Mouse (Mus musculus): Measurements from ENCODE around the gene 1700029H14Rik. TPM values are rescaled to one million over a fixed set of nuclear protein-coding genes. Genes with fewer than 3 reads are reported as not detected.

Gene 1700029H14Rik
- polyA plus RNA-seq, 1 experiment from 2014 or later = not detected

- WGBS = 62% methylated on average over 6 of the region's 6 CpGs
- Histone ChIP-seq H3K4me2 (ENCODE audit: low read depth, low read length) (no peak overlapping the region), H3K4me3 (ENCODE audit: low read depth, low read length) (no peak overlapping the region), H3K9me3 (ENCODE audit: control insufficient read depth, low read length) (0 out of 2 replicates have a peak, but pooled peaks cover 11% of the 10 kb centered on the region), H3K27ac (replicated peaks; ENCODE audit: low read depth, low read length) (no peak overlapping the region), H3K9ac (ENCODE audit: low read depth, low read length) (no peak overlapping the region), H3K36me3 (ENCODE audit: control insufficient read depth, insufficient read depth, low read length) (no peaks in the 10 kb centered on the region), H3K4me1 (ENCODE audit: control insufficient read depth, insufficient read depth, low read length) (no peaks in the 10 kb centered on the region), H3K27me3 (replicated peaks; ENCODE audit: control insufficient read depth, insufficient read depth, low read length) (no peaks in the 10 kb centered on the region)
- ATAC-seq (ENCODE audit: low read depth) (peak; percentile 55; the same call in 1 of the 2 replicates), DNase-seq (ENCODE audit: low spot score) (peak; percentile 55)
Measured at GRCm38 (mm10) chr8:13538821-13539220, 23.4 kb downstream of the 1700029H14Rik start.

GRCm38 (mm10) chr8:13537102-13537501 is 25.2 kb downstream of the 1700029H14Rik start:
- no peak overlapping the region for H3K27ac ChIP-seq (replicated peaks; ENCODE audit: low read depth, low read length)
- H3K36me3 ChIP-seq (ENCODE audit: control insufficient read depth, insufficient read depth, low read length) = no peaks in the 10 kb centered on the region
- H3K4me2 ChIP-seq (ENCODE audit: low read depth, low read length) = no peak overlapping the region
- ATAC-seq (ENCODE audit: low read depth) = no peak
- H3K9ac ChIP-seq (ENCODE audit: low read depth, low read length) = no peak overlapping the region
- WGBS = 55% methylated on average over 2 of the region's 2 CpGs
- H3K4me3 ChIP-seq (ENCODE audit: low read depth, low read length) = no peak overlapping the region
- DNase-seq (ENCODE audit: low spot score) = no peak
- H3K9me3 ChIP-seq (ENCODE audit: control insufficient read depth, low read length) = 0 out of 2 replicates have a peak, but pooled peaks cover 11% of the 10 kb centered on the region
- H3K27me3 ChIP-seq (replicated peaks; ENCODE audit: control insufficient read depth, insufficient read depth, low read length) = no peaks in the 10 kb centered on the region
- no peaks in the 10 kb centered on the region for H3K4me1 ChIP-seq (ENCODE audit: control insufficient read depth, insufficient read depth, low read length)

DNA sequence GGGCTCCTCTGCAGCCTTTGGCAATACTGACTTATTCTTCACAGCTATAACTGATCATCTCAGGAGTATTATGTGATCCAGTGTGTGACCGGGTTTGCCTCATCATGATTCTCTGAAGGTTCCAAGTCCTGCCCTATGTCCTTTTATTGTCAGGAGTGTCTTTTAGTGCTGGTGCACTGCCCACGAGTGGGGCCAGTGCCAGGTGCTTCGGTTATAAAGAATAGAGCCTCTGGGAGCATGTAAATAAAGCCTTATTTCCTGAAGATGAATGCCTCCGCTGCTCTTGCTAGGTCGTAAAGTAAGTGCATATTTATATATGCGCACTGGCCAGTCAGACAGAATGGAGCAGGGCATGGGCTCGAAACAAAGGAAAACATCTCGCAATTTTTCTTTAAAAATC is 29.1 kb downstream of the 1700029H14Rik start:
- Histone ChIP-seq H3K4me2 (ENCODE audit: low read depth, low read length) (no peak overlapping the region), H3K9ac (ENCODE audit: low read depth, low read length) (no peak overlapping the region), H3K4me3 (ENCODE audit: low read depth, low read length) (no peak overlapping the region), H3K9me3 (ENCODE audit: control insufficient read depth, low read length) (0 out of 2 replicates have a peak, but pooled peaks cover 11% of the 10 kb centered on the region), H3K4me1 (ENCODE audit: control insufficient read depth, insufficient read depth, low read length) (peaks cover 30% of the 10 kb centered on the region), H3K27me3 (replicated peaks; ENCODE audit: control insufficient read depth, insufficient read depth, low read length) (no peaks in the 10 kb centered on the region), H3K36me3 (ENCODE audit: control insufficient read depth, insufficient read depth, low read length) (no peaks in the 10 kb centered on the region), H3K27ac (replicated peaks; ENCODE audit: low read depth, low read length) (no peak overlapping the region)
- DNase-seq (ENCODE audit: low spot score) = no peak
- no peak for ATAC-seq (ENCODE audit: low read depth)
- 83% methylated on average over 8 of the region's 8 CpGs for WGBS

DNA sequence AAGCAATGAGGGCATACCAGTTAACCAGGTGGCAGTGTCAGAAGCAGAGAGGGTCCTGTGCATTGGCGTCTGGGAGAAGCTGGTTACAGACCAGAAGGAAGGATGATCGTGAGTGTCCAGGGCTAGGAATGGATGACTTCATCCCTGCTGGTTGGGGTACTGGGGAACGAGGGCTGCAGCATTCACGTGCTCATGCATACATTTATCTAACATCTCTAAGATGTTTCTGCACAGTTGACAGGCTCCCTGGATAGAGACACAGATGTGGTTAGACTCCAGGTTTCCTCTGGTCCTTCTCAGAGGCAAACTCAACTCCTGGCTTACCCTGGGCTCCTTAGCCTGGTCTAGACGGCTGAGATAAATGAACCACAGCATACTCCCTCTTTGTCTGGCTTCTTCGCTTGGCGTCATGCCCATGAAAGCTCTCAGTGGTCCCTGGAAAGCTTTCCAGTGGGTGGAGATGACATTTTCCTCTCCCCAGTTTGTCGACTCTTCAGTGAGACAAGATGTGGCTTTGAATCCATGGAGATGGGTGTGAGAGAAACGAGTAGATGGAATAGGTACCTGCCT is 30.6 kb downstream of the 1700029H14Rik start:
- no peak for ATAC-seq (ENCODE audit: low read depth)
- no peak overlapping the region for H3K4me3 ChIP-seq (ENCODE audit: low read depth, low read length)
- no peaks in the 10 kb centered on the region for H3K27me3 ChIP-seq (replicated peaks; ENCODE audit: control insufficient read depth, insufficient read depth, low read length)
- whole genome bisulfite sequencing = 60% methylated on average over 9 of the region's 9 CpGs
- H3K9me3 ChIP-seq (ENCODE audit: control insufficient read depth, low read length) = peaks cover 10% of the 10 kb centered on the region; the same call in 1 of the 2 replicates
- no peak overlapping the region for H3K9ac ChIP-seq (ENCODE audit: low read depth, low read length)
- H3K27ac ChIP-seq (replicated peaks; ENCODE audit: low read depth, low read length) = no peak overlapping the region
- no peak for DNase-seq (ENCODE audit: low spot score)
- H3K4me2 ChIP-seq (ENCODE audit: low read depth, low read length) = no peak overlapping the region
- no peaks in the 10 kb centered on the region for H3K36me3 ChIP-seq (ENCODE audit: control insufficient read depth, insufficient read depth, low read length)
- H3K4me1 ChIP-seq (ENCODE audit: control insufficient read depth, insufficient read depth, low read length) = peaks cover 30% of the 10 kb centered on the region

- Histone ChIP-seq H3K9ac (ENCODE audit: low read depth, low read length) (no peak overlapping the region), H3K4me3 (ENCODE audit: low read depth, low read length) (no peak overlapping the region), H3K36me3 (ENCODE audit: control insufficient read depth, insufficient read depth, low read length) (no peaks in the 10 kb centered on the region), H3K4me2 (ENCODE audit: low read depth, low read length) (no peak overlapping the region), H3K27me3 (replicated peaks; ENCODE audit: control insufficient read depth, insufficient read depth, low read length) (no peaks in the 10 kb centered on the region), H3K4me1 (ENCODE audit: control insufficient read depth, insufficient read depth, low read length) (peaks cover 30% of the 10 kb centered on the region), H3K9me3 (ENCODE audit: control insufficient read depth, low read length) (peaks cover 6% of the 10 kb centered on the region; the same call in 1 of the 2 replicates), H3K27ac (replicated peaks; ENCODE audit: low read depth, low read length) (no peak overlapping the region)
- ATAC-seq (ENCODE audit: low read depth) (peak; percentile 79), DNase-seq (ENCODE audit: low spot score) (peak; percentile 88)
- 58% methylated on average over 5 of the region's 5 CpGs for WGBS
Measured at GRCm38 (mm10) chr8:13530941-13531340, 31.3 kb downstream of the 1700029H14Rik start.

DNA sequence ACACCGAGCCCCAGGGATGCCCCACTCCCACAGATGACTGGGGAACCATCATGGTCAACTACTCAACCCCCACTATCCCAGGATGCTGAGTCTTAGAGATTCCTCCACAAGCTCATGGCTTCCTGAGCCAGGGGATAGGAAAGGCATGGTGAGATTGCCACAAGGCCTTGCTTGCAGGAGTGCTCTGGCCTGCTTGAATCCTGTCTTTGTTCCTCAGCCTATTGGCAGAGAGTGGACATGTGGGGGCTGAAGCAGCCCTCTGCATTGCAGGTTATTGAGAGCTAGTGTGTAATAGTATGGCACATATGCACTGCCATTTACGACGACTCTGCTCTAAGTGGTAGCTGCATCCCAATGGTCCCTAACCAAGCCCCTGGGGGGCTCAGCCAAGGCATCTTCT is 31.9 kb downstream of the 1700029H14Rik start:
- Histone ChIP-seq H3K4me1 (ENCODE audit: control insufficient read depth, insufficient read depth, low read length) (peaks cover 30% of the 10 kb centered on the region), H3K4me2 (ENCODE audit: low read depth, low read length) (no peak overlapping the region), H3K27ac (replicated peaks; ENCODE audit: low read depth, low read length) (peak overlapping the region; percentile 46; the same call in 1 of the 2 replicates), H3K27me3 (replicated peaks; ENCODE audit: control insufficient read depth, insufficient read depth, low read length) (no peaks in the 10 kb centered on the region), H3K9me3 (ENCODE audit: control insufficient read depth, low read length) (peaks cover 6% of the 10 kb centered on the region; the same call in 1 of the 2 replicates), H3K4me3 (ENCODE audit: low read depth, low read length) (no peak overlapping the region), H3K9ac (ENCODE audit: low read depth, low read length) (no peak overlapping the region), H3K36me3 (ENCODE audit: control insufficient read depth, insufficient read depth, low read length) (no peaks in the 10 kb centered on the region)
- ATAC-seq (ENCODE audit: low read depth) (peak; percentile 7; the same call in 1 of the 2 replicates), DNase-seq (ENCODE audit: low spot score) (no peak)
- WGBS = 70% methylated on average over 3 of the region's 3 CpGs

DNA sequence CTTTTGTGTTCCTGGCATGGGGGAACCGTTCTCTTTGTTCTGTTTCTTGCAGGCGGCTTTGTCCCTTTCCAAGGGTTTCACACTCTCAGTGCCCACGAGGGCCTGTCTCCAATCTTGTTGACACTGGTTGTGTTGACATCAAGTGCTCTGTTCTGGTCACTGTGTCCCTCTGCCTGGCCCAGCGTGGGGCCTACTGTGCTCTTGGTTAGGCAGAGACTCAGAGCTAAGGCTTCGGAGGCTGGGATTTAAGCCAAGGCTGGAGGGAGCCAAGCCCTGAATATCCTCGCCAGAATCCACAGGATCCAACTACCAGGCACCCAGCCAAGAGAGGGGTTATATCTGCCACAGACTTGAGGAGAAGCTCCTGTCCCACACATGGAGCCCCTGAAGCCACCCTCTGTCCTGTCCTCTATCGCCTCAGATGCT is 32.4 kb downstream of the 1700029H14Rik start:
- ATAC-seq (ENCODE audit: low read depth) = peak; percentile 48
- 57% methylated on average over 7 of the region's 7 CpGs for WGBS
- H3K4me3 ChIP-seq (ENCODE audit: low read depth, low read length) = no peak overlapping the region
- no peak overlapping the region for H3K9ac ChIP-seq (ENCODE audit: low read depth, low read length)
- H3K36me3 ChIP-seq (ENCODE audit: control insufficient read depth, insufficient read depth, low read length) = no peaks in the 10 kb centered on the region
- no peaks in the 10 kb centered on the region for H3K27me3 ChIP-seq (replicated peaks; ENCODE audit: control insufficient read depth, insufficient read depth, low read length)
- peaks cover 30% of the 10 kb centered on the region for H3K4me1 ChIP-seq (ENCODE audit: control insufficient read depth, insufficient read depth, low read length)
- H3K27ac ChIP-seq (replicated peaks; ENCODE audit: low read depth, low read length) = 0 out of 2 replicates have a peak overlapping the region, but pooled peaks have one; percentile 46
- peak; percentile 88 for DNase-seq (ENCODE audit: low spot score)
- H3K9me3 ChIP-seq (ENCODE audit: control insufficient read depth, low read length) = peaks cover 6% of the 10 kb centered on the region; the same call in 1 of the 2 replicates
- H3K4me2 ChIP-seq (ENCODE audit: low read depth, low read length) = no peak overlapping the region

GRCm38 (mm10) chr8:13529011-13529840 is 33.0 kb downstream of the 1700029H14Rik start:
- WGBS = 53% methylated on average over 11 of the region's 15 CpGs
- H3K36me3 ChIP-seq (ENCODE audit: control insufficient read depth, insufficient read depth, low read length) = no peaks in the 10 kb centered on the region
- no peak overlapping the region for H3K9ac ChIP-seq (ENCODE audit: low read depth, low read length)
- H3K9me3 ChIP-seq (ENCODE audit: control insufficient read depth, low read length) = peaks cover 6% of the 10 kb centered on the region; the same call in 1 of the 2 replicates
- peaks cover 30% of the 10 kb centered on the region for H3K4me1 ChIP-seq (ENCODE audit: control insufficient read depth, insufficient read depth, low read length)
- H3K27me3 ChIP-seq (replicated peaks; ENCODE audit: control insufficient read depth, insufficient read depth, low read length) = no peaks in the 10 kb centered on the region
- H3K4me3 ChIP-seq (ENCODE audit: low read depth, low read length) = no peak overlapping the region
- H3K27ac ChIP-seq (replicated peaks; ENCODE audit: low read depth, low read length) = peak overlapping the region; percentile 48; the same call in 1 of the 2 replicates
- no peak overlapping the region for H3K4me2 ChIP-seq (ENCODE audit: low read depth, low read length)
- DNase-seq (ENCODE audit: low spot score) (peak; percentile 39), ATAC-seq (ENCODE audit: low read depth) (peak; percentile 39)
